20 mouse cellular contexts compared by ENCODE assay signal in genomic region chr4:108428341-108428721, GRCm38 (mm10). TPM values are rescaled to one million over a fixed set of nuclear protein-coding genes. Genes with fewer than 3 reads are reported as not detected.
DNase-seq lines count a peak whose midpoint lies in the region; ATAC-seq and TF ChIP-seq lines count a peak whose summit lies in the region.
"Had no signal": no experiment of that assay in that cellular context is flagged by ENCODE, and none has a peak within 500 bp of the region (broad histone marks: within the 10 kb centered on the region; RNA-seq: fewer than 3 reads in every experiment).

No protein-coding gene starts in this region.

- H3K4me3 ChIP-seq in liver, embryonic 15.5 days (replicated peaks) = no peak overlapping the region
- H3K4me3 ChIP-seq in bone marrow, adult 2 months (replicated peaks; ENCODE audit: control insufficient read depth, low read depth, low read length) = no peak overlapping the region
- H3K4me3 ChIP-seq: heart, adult 2 months; left cerebral cortex, adult 2 months; midbrain, embryonic 15.5 days had no signal

- H3K36me3 ChIP-seq in liver, embryonic 15.5 days (replicated peaks) = no peaks in the 10 kb centered on the region
- H3K36me3 ChIP-seq: midbrain, embryonic 15.5 days had no signal

- DNase-seq in liver = no peak
- DNase-seq in A20 (ENCODE audit: low read depth, low spot score) = peak; percentile 52
- DNase-seq in kidney, postnatal 25 days = no peak
- no peak for DNase-seq in right cerebral cortex, postnatal 36 days (ENCODE audit: low spot score in 2 of 2)
- DNase-seq: adrenal gland, postnatal 25 days; cerebellum, postnatal 14 days; heart, adult 2 months; heart, postnatal 36 days; kidney, adult 2 months; right cerebral cortex, postnatal 25 days; thymus, postnatal 36 days had no signal

- H3K9ac ChIP-seq in liver, embryonic 15.5 days = no peak overlapping the region
- H3K9ac ChIP-seq: midbrain, embryonic 15.5 days had no signal

- peaks cover 15% of the 10 kb centered on the region for H3K4me1 ChIP-seq in liver, embryonic 15.5 days (replicated peaks)
- peaks cover 2% of the 10 kb centered on the region for H3K4me1 ChIP-seq in bone marrow, adult 2 months (ENCODE audit: control insufficient read depth, insufficient read depth, low read length)

- no peaks in the 10 kb centered on the region for H3K9me3 ChIP-seq in liver, embryonic 15.5 days (replicated peaks)
- H3K9me3 ChIP-seq: midbrain, embryonic 15.5 days had no signal

- H3K27ac ChIP-seq in liver, embryonic 15.5 days (replicated peaks) = no peak overlapping the region
- H3K27ac ChIP-seq in bone marrow, adult 2 months (ENCODE audit: control insufficient read depth, insufficient read depth, low read depth, low read length, poor library complexity) = 0 out of 2 replicates have a peak overlapping the region, but pooled peaks have one; percentile 27
- H3K27ac ChIP-seq: heart, adult 2 months; left cerebral cortex, adult 2 months; midbrain, embryonic 15.5 days had no signal

- H3K4me2 ChIP-seq in liver, embryonic 15.5 days = peak overlapping the region; percentile 3; the same call in 1 of the 2 replicates
- H3K4me2 ChIP-seq: midbrain, embryonic 15.5 days had no signal

- TF ChIP-seq CTCF in bone marrow, adult 2 months (IDR thresholded peaks at IDR 0.05; ENCODE audit: control insufficient read depth, insufficient read depth, low read length) = no peak

- TF ChIP-seq POLR2A in bone marrow, adult 2 months (IDR thresholded peaks at IDR 0.05; ENCODE audit: borderline replicate concordance, control insufficient read depth, low read depth, low read length) = no peak

- ATAC-seq in liver, embryonic 15.5 days (ENCODE audit: insufficient read depth) = no peak
- peak; percentile 86 for ATAC-seq in megakaryocyte progenitor cell, adult 5-6 weeks (replicated peaks; ENCODE audit: poor library complexity)
- ATAC-seq: CD4-positive, CD25-positive, alpha-beta regulatory T cell, adult 4 months; forebrain, embryonic 16.5 days; midbrain, embryonic 15.5 days had no signal

- 25% methylated on average over 6 of the region's 6 CpGs for WGBS in liver, embryonic 15.5 days (ENCODE audit: insufficient replicate concordance)
- 16% methylated on average over 6 of the region's 6 CpGs for WGBS in bone marrow, adult 2 months

- H3K27me3 ChIP-seq in liver, embryonic 15.5 days = peaks cover 22% of the 10 kb centered on the region
- H3K27me3 ChIP-seq: midbrain, embryonic 15.5 days had no signal

RNA-seq across cellular contexts. Expression of gene Gpx7, which starts 21.6 kb away (rescaled TPM):
- polyA plus RNA-seq in liver, embryonic 15.5 days (2015; fragmentation: Nextera tagmentation; extraction: Ambion mirVana) = 9.7 and 10.1 TPM in 2 replicates
- 1.5 TPM in 1 of 2 replicates, not detected in the other for polyA plus RNA-seq in bone marrow, adult 2 months (2011; ENCODE audit: insufficient read depth, insufficient read length, low replicate concordance, missing spikeins)
- total RNA-seq in megakaryocyte progenitor cell, adult 5-6 weeks (2015) = 0.46 and 0.79 TPM in 2 replicates
- total RNA-seq in megakaryocyte progenitor cell, adult 5-6 weeks (2017) = 0.50 and 0.95 TPM in 2 replicates

RNA-seq across cellular contexts. Expression of gene Tut4, which starts 30.9 kb away (rescaled TPM):
- 16.4 and 17.6 TPM in 2 replicates for polyA plus RNA-seq in liver, embryonic 15.5 days (2015; fragmentation: Nextera tagmentation; extraction: Ambion mirVana)
- polyA plus RNA-seq in bone marrow, adult 2 months (2011; ENCODE audit: insufficient read depth, insufficient read length, low replicate concordance, missing spikeins) = 11.5 and 16.6 TPM in 2 replicates
- total RNA-seq in megakaryocyte progenitor cell, adult 5-6 weeks (2015) = 69.5 and 88.5 TPM in 2 replicates
- total RNA-seq in megakaryocyte progenitor cell, adult 5-6 weeks (2017) = 29.4 and 45.8 TPM in 2 replicates

RNA-seq across cellular contexts. Expression of gene Shisal2a, which starts 45.2 kb away (rescaled TPM):
- 0.26 and 0.35 TPM in 2 replicates for polyA plus RNA-seq in liver, embryonic 15.5 days (2015; fragmentation: Nextera tagmentation; extraction: Ambion mirVana)
- not detected in 2 replicates for polyA plus RNA-seq in bone marrow, adult 2 months (2011; ENCODE audit: insufficient read depth, insufficient read length, low replicate concordance, missing spikeins)
- not detected in 2 replicates for total RNA-seq in megakaryocyte progenitor cell, adult 5-6 weeks (2015)
- total RNA-seq in megakaryocyte progenitor cell, adult 5-6 weeks (2017) = not detected in 2 replicates
- total RNA-seq: gastrocnemius, adult 18-20 months; heart, adult 2 months; heart, postnatal 36 days; left cerebral cortex, adult 2 months; liver, adult 2 months had no signal
- polyA plus RNA-seq: CD4-positive, CD25-positive, alpha-beta regulatory T cell, adult 4 months; heart, adult 2 months; liver, adult 2 months had no signal
